Mouse (Mus musculus) limb, embryonic 12.5 days (tissue): ENCODE results near the gene Tmcc3. TPM values are rescaled to one million over a fixed set of nuclear protein-coding genes. Genes with fewer than 3 reads are reported as not detected.

Experiments
- ATAC-seq: fragments of 200-750 bp; cut with Nextera tagmentation; 2 replicates; pipeline ENCODE4 v1.8.0; 2017; ENCODE audit warnings: low read depth, moderate TSS enrichment; ENCODE audit not compliant: insufficient number of reproducible peaks, insufficient read depth, low FRiP score, low TSS enrichment
- H3K27ac ChIP-seq: fragments of 300-500 bp; sonication (generic); 2 replicates; pipeline ENCODE4 v1.5.1; 2016; ENCODE audit warnings: mild to moderate bottlenecking, moderate library complexity
- H3K27me3 ChIP-seq: fragments of 300-500 bp; sonication (generic); 2 replicates; pipeline ENCODE4 v1.6.1; 2016; ENCODE audit warnings: mild to moderate bottlenecking, moderate library complexity
- H3K36me3 ChIP-seq: fragments of 300-500 bp; sonication (generic); 2 replicates; pipeline ENCODE4 v1.6.1; 2016; ENCODE audit warnings: mild to moderate bottlenecking, moderate library complexity
- H3K4me1 ChIP-seq: fragments of 300-500 bp; sonication (generic); replicated peaks from 2 replicates; pipeline ENCODE4 v1.6.1; 2016
- H3K4me2 ChIP-seq: fragments of 300-500 bp; sonication (generic); 2 replicates; pipeline ENCODE4 v1.6.1; 2016; ENCODE audit warnings: mild to moderate bottlenecking, moderate library complexity
- H3K4me3 ChIP-seq: fragments of 300-500 bp; sonication (generic); replicated peaks from 2 replicates; pipeline ENCODE4 v1.5.1; 2016; ENCODE audit warnings: mild to moderate bottlenecking
- H3K9ac ChIP-seq: fragments of 300-500 bp; sonication (generic); replicated peaks from 2 replicates; pipeline ENCODE4 v1.6.1; 2016; ENCODE audit warnings: mild to moderate bottlenecking, moderate library complexity
- H3K9me3 ChIP-seq: fragments of 300-500 bp; sonication (generic); 2 replicates; pipeline ENCODE4 v1.6.1; 2016; ENCODE audit warnings: mild to moderate bottlenecking, moderate library complexity
- WGBS: fragments of 180-500 bp; shearing (Covaris S2); methylation state at CpG from one replicate; pipeline ENCODE4 v1.1.7; 2016; 5-methylcytosine and 5-hydroxymethylcytosine counted together
- polyA plus RNA-seq: library from polyadenylated mRNA; unstranded; fragments of >200 nt; fragmentation: Nextera tagmentation; extraction: Ambion mirVana; gene quantifications from 2 replicates; pipeline ENCODE4 v1.2.1, GENCODE M21; 2016

Gene Tmcc3
- polyA plus RNA-seq, 1 experiment from 2014 or later: 9.5 TPM

DNA sequence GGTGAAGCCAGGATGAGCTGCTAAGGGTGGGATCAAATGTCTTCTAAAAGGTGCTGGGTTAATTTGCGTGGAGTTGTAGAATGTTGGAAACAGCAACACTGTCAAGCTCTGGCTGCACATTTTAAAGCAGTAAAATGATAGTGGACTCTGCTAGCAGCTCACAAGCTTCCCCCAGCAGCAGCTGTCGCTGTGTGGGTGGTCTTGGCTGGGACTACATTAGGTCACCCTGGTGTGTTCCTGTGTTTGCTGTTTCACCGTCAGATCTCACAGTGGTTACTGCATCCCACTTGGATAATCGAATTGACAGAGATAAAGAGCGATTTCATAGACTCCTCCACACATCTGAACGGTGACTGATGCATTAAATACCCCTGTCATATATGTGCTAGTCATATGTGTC lies 146.9 kb downstream of the Tmcc3 start:
- no peak overlapping the region for H3K4me2 ChIP-seq
- 0 out of 2 replicates have a peak, but pooled peaks cover 6% of the 10 kb centered on the region for H3K9me3 ChIP-seq
- H3K36me3 ChIP-seq: no peaks in the 10 kb centered on the region
- no peak overlapping the region for H3K4me3 ChIP-seq
- WGBS: 46% methylated on average over 6 of the region's 6 CpGs
- H3K9ac ChIP-seq: no peak overlapping the region
- H3K4me1 ChIP-seq: peaks cover 25% of the 10 kb centered on the region
- no peaks in the 10 kb centered on the region for H3K27me3 ChIP-seq
- H3K27ac ChIP-seq: 0 out of 2 replicates have a peak overlapping the region, but pooled peaks have one; percentile 4
- no peak for ATAC-seq

GRCm38 (mm10) chr10:94461378-94461777 lies 149.6 kb downstream of the Tmcc3 start:
- Histone ChIP-seq H3K9me3 (0 out of 2 replicates have a peak, but pooled peaks cover 6% of the 10 kb centered on the region), H3K4me1 (peaks cover 25% of the 10 kb centered on the region), H3K9ac (no peak overlapping the region), H3K27ac (no peak overlapping the region), H3K4me2 (no peak overlapping the region), H3K36me3 (no peaks in the 10 kb centered on the region), H3K4me3 (no peak overlapping the region), H3K27me3 (no peaks in the 10 kb centered on the region)
- WGBS: 86% methylated on average over 3 of the region's 3 CpGs
- ATAC-seq: no peak

- Histone ChIP-seq H3K4me2 (no peak overlapping the region), H3K4me1 (peaks cover 25% of the 10 kb centered on the region), H3K4me3 (no peak overlapping the region), H3K9me3 (0 out of 2 replicates have a peak, but pooled peaks cover 6% of the 10 kb centered on the region), H3K27me3 (no peaks in the 10 kb centered on the region), H3K36me3 (no peaks in the 10 kb centered on the region), H3K9ac (no peak overlapping the region), H3K27ac (no peak overlapping the region)
- no peak for ATAC-seq
- WGBS: 83% methylated on average over 8 of the region's 8 CpGs
These were observed 150.1 kb downstream of the Tmcc3 start for GRCm38 (mm10) chr10:94461871-94462270.

DNA sequence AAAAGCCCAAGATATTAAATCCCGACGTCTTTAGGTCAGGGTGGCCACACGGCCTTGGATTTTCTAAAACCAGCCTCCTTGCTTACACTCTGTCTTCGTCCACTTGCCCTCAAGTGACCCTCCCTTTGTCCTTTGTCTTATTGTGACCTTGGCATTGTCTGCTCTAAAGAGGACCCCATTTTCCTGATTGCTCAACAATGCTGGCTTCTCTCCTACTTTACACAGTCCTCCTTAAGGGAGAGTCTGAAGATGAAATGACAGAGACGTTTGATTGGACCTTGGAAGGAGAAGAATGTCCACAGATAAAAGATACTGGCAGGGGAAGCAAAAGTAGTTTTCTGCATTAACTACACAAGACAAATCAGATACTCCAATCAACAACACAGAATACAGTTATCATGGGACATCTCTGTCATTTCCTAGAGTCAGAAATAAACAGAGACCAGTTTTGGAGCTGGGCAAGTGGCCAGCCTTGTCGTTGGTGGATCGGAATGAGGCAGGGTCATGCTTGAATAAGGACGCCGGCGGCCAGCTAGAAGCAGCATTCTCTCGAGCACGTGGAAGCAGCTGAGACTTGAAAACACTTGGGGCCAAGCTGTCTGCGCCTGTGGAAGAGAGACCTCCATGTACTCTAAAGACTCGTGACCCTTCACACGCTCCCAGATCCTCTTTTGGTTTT lies 150.8 kb downstream of the Tmcc3 start:
- H3K9me3 ChIP-seq: 0 out of 2 replicates have a peak, but pooled peaks cover 6% of the 10 kb centered on the region
- no peaks in the 10 kb centered on the region for H3K36me3 ChIP-seq
- no peak for ATAC-seq
- H3K9ac ChIP-seq: no peak overlapping the region
- 80% methylated on average over 15 of the region's 15 CpGs for WGBS
- H3K4me1 ChIP-seq: peaks cover 19% of the 10 kb centered on the region
- no peak overlapping the region for H3K27ac ChIP-seq
- H3K27me3 ChIP-seq: no peaks in the 10 kb centered on the region
- H3K4me3 ChIP-seq: no peak overlapping the region
- no peak overlapping the region for H3K4me2 ChIP-seq

- no peak for ATAC-seq
- 83% methylated on average over 2 of the region's 2 CpGs for WGBS
- no peak overlapping the region for H3K9ac ChIP-seq
These were observed 151.7 kb downstream of the Tmcc3 start for GRCm38 (mm10) chr10:94463410-94463809.

DNA sequence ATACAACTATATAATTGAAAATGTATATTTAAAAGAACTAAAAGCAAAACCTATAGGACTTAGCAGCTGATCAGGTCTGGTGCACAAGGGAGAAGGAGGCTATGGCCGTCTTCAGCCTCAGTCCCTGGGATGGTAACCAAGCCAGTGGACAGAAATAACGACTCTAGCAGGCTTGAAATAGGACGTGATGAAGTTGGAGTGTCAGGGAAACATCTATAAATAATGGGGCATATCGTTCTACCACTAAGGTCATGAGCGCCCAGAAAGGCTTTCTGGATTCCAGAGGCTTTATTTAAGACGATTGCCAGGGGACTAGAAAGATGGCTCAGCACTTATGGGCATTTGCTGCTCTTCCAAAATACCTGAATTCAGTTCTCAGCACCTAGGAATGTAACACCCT lies 153.9 kb downstream of the Tmcc3 start:
- WGBS: 75% methylated on average over 6 of the region's 6 CpGs
- H3K27me3 ChIP-seq: no peaks in the 10 kb centered on the region
- no peaks in the 10 kb centered on the region for H3K4me1 ChIP-seq
- H3K4me2 ChIP-seq: no peak overlapping the region
- H3K4me3 ChIP-seq: no peak overlapping the region
- H3K9me3 ChIP-seq: 0 out of 2 replicates have a peak, but pooled peaks cover 6% of the 10 kb centered on the region
- no peaks in the 10 kb centered on the region for H3K36me3 ChIP-seq
- H3K27ac ChIP-seq: no peak overlapping the region
- H3K9ac ChIP-seq: no peak overlapping the region
- no peak for ATAC-seq

More at GRCm38 (mm10) chr10:94463410-94463809, 151.7 kb downstream of the Tmcc3 start:
- Histone ChIP-seq H3K36me3 (no peaks in the 10 kb centered on the region), H3K9me3 (0 out of 2 replicates have a peak, but pooled peaks cover 6% of the 10 kb centered on the region), H3K4me2 (no peak overlapping the region), H3K27me3 (no peaks in the 10 kb centered on the region), H3K4me1 (peaks cover 13% of the 10 kb centered on the region), H3K4me3 (no peak overlapping the region), H3K27ac (no peak overlapping the region)

- Histone ChIP-seq H3K9ac (no peak overlapping the region), H3K4me1 (no peaks in the 10 kb centered on the region), H3K4me2 (no peak overlapping the region), H3K9me3 (0 out of 2 replicates have a peak, but pooled peaks cover 4% of the 10 kb centered on the region), H3K36me3 (no peaks in the 10 kb centered on the region), H3K27me3 (no peaks in the 10 kb centered on the region), H3K4me3 (no peak overlapping the region), H3K27ac (no peak overlapping the region)
- 75% methylated on average over 7 of the region's 7 CpGs for WGBS
- no peak for ATAC-seq
These were observed 154.6 kb downstream of the Tmcc3 start for GRCm38 (mm10) chr10:94466313-94466712.

DNA sequence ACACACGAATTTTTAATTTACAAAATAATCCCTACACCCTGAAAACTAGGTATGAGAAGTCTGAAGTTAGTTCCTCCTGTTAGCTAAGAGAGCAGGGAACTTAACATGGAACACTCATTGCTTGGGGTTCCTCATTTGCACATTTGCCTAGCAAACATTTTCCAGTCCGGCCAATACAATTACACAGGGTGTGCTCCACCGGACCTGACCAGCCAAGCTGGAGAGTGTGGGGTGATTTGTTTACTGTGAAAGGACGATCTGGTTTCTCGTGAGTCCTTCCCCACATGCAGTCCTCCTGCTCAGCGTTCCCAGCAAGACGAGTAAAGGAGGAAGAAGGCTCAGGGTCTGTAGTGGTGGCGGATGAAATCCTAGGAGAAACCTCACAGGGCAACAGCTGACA lies 159.7 kb downstream of the Tmcc3 start:
- Histone ChIP-seq H3K4me2 (no peak overlapping the region), H3K9ac (no peak overlapping the region), H3K4me3 (no peak overlapping the region), H3K9me3 (no peaks in the 10 kb centered on the region), H3K27ac (no peak overlapping the region), H3K27me3 (peaks cover 6% of the 10 kb centered on the region; the same call in 1 of the 2 replicates), H3K4me1 (no peaks in the 10 kb centered on the region), H3K36me3 (no peaks in the 10 kb centered on the region)
- 42% methylated on average over 8 of the region's 8 CpGs for WGBS
- no peak for ATAC-seq

GRCm38 (mm10) chr10:94473501-94473900 lies 161.8 kb downstream of the Tmcc3 start:
- no peak for ATAC-seq
- H3K9ac ChIP-seq: no peak overlapping the region
- WGBS: 77% methylated on average over 5 of the region's 5 CpGs
- no peak overlapping the region for H3K27ac ChIP-seq
- no peak overlapping the region for H3K4me2 ChIP-seq
- H3K9me3 ChIP-seq: no peaks in the 10 kb centered on the region
- H3K4me3 ChIP-seq: no peak overlapping the region
- H3K4me1 ChIP-seq: no peaks in the 10 kb centered on the region
- H3K36me3 ChIP-seq: no peaks in the 10 kb centered on the region
- peaks cover 6% of the 10 kb centered on the region; the same call in 1 of the 2 replicates for H3K27me3 ChIP-seq

DNA sequence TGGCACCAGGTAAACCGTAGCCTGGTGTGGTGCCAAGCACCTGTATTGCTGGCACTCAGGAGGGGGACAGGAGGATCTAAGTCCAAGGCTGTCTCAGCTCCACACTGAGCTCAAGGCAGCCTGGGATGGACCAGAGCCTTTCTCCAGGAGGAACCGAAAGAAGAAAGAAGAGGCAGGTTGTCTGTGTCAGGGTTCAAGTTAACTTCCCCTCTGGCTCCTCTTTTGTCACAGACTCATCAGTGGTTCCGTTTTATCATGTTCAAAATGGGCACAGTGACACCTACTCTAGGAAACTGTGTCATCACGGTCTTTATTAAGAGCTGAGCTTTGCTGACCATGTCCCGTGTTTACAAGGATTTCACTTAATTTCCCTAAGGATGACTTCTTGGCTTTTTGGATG lies 162.4 kb downstream of the Tmcc3 start:
- 86% methylated on average over 5 of the region's 5 CpGs for WGBS
- no peak for ATAC-seq

DNA sequence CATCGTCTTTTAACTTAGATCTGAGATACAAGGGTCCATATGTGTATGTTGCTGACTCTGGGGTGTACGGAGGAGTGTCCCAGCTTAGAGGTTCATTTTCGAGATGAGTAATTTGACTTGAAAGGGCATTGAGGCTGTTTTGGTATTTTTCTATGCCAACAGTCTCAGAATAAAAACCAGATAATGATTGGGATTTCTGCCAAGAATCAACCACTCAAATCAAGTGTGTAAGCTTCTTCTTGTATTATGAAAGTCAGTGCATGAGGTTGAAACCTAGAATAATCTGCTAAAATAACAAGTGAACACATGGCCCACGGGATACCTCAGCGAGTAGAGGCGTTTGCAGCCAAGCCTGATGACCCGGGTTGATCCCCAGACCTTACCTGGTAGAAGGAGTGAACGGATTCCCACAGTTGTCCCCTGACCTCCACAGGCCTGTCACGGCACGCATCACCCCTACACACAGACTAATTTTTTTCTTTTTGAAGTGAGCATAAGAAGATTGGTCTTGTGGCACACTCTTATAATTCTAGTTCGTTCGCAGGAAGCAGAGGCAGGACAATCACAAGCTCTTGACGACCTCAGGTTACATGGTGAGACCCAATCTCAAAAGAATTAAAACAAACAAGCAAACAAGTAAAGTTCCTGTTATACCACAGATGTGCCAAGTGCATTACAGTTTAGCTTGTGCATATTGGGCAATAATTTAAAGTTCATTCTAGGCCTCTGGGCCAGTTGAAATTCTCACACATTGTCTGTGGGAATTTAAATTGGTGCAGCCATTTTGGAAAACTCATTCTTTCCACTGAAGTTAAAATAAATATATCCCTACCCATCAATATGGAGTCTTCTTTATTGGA lies 165.8 kb downstream of the Tmcc3 start:
- H3K9me3 ChIP-seq: peaks cover 6% of the 10 kb centered on the region; the same call in 1 of the 2 replicates
- H3K4me2 ChIP-seq: no peak overlapping the region
- 90% methylated on average over 13 of the region's 13 CpGs for WGBS
- no peak for ATAC-seq
- H3K4me1 ChIP-seq: no peaks in the 10 kb centered on the region
- no peak overlapping the region for H3K4me3 ChIP-seq
- peaks cover under 1% of the 10 kb centered on the region; the same call in 1 of the 2 replicates for H3K27me3 ChIP-seq
- no peak overlapping the region for H3K27ac ChIP-seq
- no peaks in the 10 kb centered on the region for H3K36me3 ChIP-seq
- no peak overlapping the region for H3K9ac ChIP-seq

More for the DNA sequence above, 162.4 kb downstream of the Tmcc3 start:
- no peak overlapping the region for H3K9ac ChIP-seq
- H3K4me1 ChIP-seq: no peaks in the 10 kb centered on the region
- H3K27ac ChIP-seq: no peak overlapping the region
- H3K27me3 ChIP-seq: peaks cover 6% of the 10 kb centered on the region; the same call in 1 of the 2 replicates
- H3K4me3 ChIP-seq: no peak overlapping the region
- no peaks in the 10 kb centered on the region for H3K9me3 ChIP-seq
- H3K36me3 ChIP-seq: no peaks in the 10 kb centered on the region
- no peak overlapping the region for H3K4me2 ChIP-seq
